Mouse (Mus musculus): Measurements from ENCODE around the gene Wdhd1.
A peak's percentile ranks its signal among the peaks of the same experiment; 100 is the strongest.

The Wdhd1 gene

DNA sequence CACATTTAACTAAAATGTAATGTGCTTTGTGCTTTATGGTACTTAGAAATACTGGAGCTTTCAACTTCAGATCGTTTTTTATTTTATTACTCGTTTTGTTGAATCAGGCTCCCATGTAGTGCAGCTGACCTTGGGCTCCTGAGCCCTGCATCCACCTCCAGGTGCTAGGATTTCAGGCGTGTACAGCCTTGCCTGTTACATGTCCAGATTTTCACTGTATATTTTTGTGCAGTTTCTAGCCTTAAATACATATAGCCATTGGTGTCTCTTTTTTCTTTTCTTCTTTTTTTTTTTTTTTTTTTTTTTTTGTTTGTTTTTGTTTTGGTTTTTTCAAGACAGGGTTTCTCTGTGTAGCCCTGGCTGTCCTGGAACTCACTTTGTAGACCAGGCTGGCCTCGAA lies 4.9 kb upstream of the Wdhd1 start:
- DNase-seq (ENCODE audit: low spot score in 2 of 2): no peak

DNA sequence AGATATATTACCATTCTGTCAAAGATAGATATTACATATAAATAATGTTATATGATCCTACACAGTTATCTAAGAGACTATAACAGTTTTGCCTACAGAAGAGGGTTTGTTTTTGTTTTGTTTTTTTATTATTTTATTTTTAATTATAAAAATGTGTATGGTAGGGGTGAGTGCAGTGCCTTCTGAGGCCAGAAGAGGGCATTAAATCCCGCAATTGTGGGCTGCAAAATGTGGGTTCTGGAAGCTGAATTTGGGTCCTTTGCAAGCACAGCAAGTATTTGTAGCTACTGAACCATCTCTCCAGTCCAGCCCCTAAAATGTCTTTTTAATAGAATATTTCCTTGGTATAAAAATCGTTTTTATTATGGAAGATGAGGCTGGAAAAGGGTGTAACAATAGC lies 2.4 kb upstream of the Wdhd1 start:
- no peak for DNase-seq (ENCODE audit: low spot score in 2 of 2)

DNA sequence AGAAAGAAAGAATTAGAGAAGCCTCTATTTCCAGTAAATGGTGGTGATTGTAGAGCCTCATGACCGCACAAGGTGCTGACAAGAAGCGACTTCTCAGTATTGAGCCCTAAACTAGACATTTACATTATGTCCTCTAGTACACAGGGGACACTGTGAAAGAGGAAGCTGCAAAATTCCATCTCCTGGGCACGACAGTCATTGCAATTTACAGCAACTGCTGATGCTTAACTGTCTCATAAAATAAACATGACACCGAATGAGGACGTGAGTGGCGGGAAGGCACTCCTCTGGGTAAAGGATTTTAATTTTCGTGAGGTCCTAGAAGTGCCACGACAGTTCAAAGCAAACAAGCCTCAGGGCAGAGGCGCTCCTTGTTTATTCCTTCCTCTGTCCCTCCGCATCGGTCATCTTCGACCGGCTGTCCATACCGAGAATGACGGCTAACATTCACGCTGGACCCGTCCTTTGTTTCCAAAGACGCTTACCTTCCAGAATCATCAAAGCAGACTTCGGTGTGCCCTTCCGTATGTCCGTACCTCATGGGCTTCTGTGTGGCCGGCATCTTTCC lies 537 bp downstream of the Wdhd1 start:
- DNase-seq (ENCODE audit: low spot score in 2 of 2): no peak

DNA sequence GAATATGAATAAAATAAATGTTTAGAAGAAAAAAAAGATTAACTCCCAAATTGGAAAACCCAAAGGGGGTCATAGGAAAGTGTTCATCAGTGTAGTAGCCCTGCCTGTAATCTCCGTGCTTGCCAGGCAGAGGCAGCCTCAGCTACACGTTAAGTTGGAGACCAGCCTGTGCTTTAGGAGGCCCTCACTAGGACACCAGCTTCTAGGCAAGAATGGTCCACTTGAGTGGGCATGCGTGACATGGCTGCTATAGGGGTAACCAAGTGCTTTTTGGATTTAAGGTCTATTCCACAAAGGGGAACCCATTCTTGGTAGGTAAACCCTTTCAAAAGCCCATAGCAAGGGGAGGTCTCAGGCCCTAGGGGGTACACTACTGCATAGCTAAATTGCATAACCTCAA lies 1.2 kb downstream of the Wdhd1 start:
- no peak for DNase-seq (ENCODE audit: low spot score in 2 of 2)

DNA sequence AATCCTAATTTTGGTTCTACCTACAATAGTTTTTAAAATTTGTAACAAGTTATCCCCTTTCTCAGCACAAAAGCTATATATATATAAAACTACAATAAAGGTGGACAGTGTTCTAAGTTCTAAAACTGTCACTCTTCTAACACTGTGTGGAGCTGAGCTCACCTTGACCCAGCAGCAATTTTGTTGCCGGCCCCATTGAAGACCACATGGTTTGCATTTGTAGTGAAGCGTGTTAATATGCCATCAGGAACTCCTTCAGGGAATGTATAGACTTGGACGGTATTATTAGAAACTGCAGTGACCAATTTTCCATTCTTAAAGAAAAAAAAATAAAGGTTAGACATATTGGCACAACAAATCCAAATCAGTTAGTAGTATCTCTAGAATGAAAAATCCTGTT lies 2.9 kb downstream of the Wdhd1 start:
- no peak for DNase-seq (ENCODE audit: low spot score in 2 of 2)

DNA sequence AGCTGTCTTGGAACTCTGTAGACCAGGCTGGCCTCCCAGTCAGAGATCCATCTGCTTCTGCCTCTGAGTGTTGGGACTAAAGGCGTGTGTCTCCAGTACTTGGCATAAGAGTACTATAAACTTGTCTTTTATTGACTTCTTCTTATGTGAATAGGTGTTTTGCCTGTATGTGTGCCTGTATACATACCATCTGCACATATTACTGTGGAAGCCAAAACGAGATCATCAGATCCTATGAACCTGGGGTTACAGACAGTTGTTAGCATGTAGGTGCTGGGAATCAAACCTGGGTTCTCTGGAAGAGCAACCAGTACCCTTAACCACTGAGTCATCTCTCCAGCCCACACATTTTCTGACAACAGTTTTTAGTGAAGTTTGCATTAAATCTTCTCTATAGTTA lies 7.0 kb downstream of the Wdhd1 start:
- no peak for DNase-seq (ENCODE audit: low spot score in 2 of 2)

DNA sequence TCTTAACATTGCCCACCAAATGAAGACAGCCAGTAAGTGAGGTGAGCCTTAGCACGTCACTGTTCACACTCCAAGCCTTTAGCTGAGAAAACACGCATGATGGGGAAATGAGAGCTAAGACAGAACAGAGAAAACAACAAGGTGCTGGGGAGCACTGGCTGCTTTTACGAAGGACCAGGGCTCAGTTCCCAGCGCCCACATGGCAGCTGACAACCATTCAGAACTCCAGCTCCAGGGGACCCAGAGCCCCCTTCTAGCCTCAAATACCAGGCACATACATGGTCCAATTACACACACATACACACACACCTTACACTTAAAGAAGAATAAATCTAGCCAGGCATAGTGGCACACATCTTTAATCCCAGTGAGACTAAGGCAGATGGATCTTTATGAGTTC lies 7.6 kb downstream of the Wdhd1 start:
- no peak for DNase-seq (ENCODE audit: low spot score in 2 of 2)

DNA sequence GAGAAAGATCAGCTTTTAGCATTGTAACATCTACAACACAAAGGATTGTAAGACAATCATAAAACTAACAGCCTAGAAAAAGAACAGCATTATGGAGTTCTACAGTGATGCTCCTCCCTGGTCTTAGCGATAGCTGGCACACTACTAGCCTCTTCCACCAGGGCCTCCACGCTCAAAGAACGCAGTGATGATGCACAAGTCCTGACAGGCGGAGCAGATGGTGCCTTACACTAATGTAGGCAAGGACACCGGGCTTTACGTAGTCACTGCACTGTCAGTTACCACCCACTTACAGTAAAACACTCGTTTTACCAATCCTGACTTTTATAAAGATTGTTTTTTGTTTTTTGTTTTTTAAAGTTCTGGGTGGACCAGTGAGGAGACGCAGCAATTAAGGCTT lies 10.8 kb downstream of the Wdhd1 start:
- no peak for DNase-seq (ENCODE audit: low spot score in 2 of 2)

DNA sequence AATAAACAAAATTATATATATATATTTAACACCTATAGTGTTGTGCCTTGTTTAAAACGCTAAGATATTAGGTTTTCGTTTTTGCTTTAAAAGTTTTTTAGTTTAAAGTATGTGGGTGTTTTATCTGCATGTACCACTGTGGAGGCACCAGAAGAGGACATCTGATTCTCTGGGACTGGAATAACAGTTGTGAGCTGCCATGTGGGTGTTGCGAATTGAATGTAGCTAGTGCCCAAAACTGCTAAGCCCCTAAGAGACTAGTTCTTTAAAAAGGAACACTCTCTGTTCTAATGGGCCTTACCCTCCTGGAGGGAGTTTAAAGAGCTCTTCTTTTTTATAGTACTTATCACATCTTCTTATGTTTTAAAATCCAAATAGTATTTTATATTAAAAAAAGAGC lies 11.8 kb downstream of the Wdhd1 start:
- no peak for DNase-seq (ENCODE audit: low spot score in 2 of 2)

DNA sequence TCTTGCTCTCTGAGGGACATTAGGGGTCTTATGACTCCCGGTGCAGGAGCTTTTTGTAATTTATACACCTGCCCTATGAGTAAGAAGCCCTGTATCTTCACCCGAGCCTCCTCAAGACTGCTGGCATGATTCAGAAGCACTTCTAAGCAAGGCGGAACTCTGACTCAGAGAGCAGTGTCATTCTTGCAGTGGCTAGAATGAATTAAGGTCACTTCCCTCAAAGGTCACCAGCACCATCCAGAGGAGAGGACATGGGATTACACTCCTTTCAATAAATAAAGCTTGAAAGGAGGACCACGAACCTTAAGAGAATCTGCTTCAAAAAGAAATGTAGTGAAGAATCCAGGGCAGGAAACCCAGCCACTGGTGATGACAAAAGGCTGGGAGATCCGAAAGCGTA lies 26.8 kb downstream of the Wdhd1 start:
- no peak for DNase-seq (ENCODE audit: low spot score in 2 of 2)

DNA sequence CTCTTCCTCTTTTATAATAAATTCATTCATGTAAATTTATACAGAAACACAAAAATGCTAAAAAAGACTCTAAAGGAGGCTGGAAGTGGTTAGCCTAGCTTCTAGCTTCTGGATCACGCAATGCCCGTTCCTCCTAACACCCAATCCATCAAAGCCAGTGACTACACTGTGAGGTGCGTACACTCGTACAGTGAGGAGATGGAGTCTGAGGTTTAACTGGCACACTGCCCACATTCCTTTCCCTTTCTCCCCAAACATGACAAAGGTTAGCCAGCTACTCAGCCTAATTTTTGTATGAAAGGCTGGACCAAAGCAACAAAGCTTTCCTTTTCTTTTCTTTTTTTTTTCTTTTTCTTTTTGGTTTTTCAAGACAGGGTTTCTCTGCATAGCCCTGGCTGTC lies 33.9 kb downstream of the Wdhd1 start:
- DNase-seq (ENCODE audit: low spot score in 2 of 2): no peak

DNA sequence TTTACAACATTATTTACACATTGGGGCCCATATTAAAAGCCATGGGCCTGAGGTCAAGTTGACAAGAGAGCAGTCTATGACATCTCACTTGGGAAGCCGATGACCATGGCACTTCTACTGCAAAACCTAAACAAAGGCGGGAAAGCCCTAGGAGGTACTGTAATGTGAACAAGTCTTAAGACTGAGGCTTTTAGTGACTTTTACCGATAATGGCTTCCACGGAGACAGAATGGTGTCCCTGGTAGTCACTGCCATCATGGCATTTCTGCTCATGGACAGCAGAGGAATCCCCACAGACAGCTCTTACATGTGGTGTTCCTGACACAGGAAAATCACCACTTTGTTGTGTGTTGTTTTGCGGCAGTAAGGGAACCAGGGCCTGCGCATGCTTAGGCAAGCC lies 35.6 kb downstream of the Wdhd1 start:
- no peak for DNase-seq (ENCODE audit: low spot score in 2 of 2)

DNA sequence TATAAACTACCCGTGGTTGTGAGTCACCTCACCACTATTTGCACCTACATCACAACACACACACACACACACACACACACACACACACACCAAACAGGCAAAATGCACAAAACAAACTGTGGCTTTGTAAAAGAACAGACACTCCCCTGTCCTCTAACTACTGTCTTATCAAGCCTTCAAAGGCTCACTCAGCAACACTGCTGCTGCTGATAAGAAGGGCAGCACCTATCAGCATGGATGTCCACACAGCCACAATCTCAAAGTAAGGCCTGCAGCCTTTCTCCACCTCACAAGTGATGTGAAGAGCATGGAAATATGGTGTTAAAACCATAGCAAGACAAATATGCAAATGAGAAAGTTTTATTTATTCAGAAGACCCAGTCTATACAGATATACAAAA lies 36.1 kb downstream of the Wdhd1 start:
- DNase-seq (ENCODE audit: low spot score in 2 of 2): peak in 1 of 2 experiments; percentile 26

DNA sequence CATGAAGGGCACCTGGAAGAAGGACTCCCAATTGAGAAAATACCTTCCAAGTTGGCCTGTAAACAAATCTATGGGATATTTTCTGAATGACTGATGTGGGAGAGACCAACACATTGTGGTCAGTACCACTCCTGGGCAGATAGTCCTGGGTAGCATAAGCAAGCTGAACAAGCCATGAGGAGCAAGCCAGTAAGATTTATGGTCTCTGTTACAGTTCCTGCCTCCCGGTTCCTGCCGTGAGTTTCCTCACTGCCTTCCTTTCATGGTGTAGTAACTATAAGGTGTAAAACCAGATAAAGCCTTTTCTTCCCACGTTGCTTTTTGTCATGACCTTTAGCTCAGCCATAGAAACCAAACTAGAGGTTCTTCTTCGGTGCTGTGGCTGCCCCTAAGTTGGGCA lies 39.4 kb downstream of the Wdhd1 start:
- no peak for DNase-seq (ENCODE audit: low spot score in 2 of 2)

DNA sequence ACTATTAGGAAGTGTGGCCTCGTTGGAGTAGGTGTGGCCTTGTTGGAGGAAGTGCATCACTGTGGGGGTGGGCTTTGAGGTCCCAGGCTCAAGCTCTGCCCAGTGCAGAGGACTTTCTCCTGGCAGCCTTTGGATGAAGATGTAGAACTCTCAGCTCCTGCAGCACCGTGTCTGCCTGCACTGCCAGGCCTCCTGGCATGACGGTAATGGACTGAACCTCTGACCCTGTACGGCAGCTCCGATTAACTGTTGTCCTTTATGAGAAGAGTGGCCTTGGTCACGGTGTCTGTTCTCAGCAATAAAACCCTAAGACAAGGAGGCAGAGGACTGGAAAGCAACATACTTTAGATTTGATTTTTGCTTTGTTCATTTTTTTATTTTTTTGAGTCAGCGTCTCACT lies 40.2 kb downstream of the Wdhd1 start:
- DNase-seq (ENCODE audit: low spot score in 2 of 2): no peak

DNA sequence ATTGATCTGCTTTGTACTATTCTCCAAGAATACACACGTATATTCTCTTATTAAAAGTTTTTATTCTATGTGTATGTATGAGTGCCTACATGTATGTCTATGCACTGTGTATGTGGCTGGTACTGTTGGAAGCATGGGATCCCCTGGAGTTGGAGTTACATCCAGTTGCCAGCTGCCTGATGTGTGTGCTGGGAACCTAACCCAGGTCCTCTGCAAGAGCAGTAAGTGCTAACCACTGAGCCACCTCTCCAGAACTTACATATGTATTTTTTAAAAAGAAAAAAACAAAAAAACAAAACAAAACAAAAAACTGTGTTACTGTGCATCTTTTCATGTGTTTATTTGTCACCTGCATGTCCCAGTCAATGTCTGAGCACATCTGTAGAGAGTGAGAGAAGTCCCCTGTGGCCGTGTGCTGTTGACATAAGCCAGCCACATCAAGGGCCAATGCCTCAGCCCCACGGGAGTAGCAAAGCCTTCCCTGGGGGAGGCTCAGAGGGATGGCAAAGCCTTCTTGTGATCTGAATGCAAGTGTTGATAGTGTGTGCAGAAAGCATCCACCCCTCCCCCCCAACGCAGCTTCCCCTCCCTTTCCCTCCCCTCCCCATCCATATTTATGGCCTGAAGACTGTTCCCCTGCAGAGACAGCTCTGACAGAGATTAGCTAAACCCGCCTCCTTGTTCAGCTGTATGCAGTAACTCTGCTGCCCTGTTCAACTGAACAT lies 42.0 kb downstream of the Wdhd1 start:
- DNase-seq (ENCODE audit: low spot score in 2 of 2): no peak

DNA sequence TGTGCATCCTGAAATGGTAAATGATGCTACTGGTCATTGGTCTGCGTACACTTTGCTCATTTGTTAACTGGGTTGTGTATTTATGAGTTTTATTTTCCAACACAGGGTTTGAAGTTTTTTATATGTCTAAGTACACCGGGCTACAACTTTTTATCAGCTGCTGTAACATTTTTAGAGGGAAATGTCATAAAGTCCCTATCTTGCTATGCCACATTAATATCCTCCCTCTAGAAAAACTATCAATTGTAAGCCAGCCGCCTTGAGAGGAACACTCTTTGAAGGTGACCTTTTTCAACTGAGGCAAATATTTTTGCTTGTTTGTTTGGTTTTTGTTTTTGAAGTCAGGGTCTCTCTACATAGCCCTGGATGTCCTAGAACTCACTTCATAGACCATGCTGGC lies 42.6 kb downstream of the Wdhd1 start:
- no peak for DNase-seq (ENCODE audit: low spot score in 2 of 2)

DNA sequence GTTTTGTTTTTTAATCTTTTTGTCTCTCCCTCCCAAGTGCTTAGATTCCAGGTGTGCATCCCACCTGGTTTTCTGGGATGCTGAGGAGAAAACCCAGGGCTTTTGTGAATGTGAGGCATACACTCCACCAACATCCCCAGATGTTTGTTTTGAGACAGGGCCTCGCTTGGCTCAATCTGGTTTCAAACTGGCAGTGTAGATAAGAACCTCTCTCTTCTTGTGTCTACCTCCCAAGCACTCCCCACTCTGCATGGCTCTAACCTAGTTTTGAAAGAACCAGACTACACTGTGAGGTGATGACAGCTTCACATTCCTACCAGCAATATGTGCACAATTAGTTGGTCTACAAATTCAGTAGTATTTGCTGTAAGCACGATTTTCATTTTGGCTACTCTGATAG lies 43.1 kb downstream of the Wdhd1 start:
- no peak for DNase-seq (ENCODE audit: low spot score in 2 of 2)

DNA sequence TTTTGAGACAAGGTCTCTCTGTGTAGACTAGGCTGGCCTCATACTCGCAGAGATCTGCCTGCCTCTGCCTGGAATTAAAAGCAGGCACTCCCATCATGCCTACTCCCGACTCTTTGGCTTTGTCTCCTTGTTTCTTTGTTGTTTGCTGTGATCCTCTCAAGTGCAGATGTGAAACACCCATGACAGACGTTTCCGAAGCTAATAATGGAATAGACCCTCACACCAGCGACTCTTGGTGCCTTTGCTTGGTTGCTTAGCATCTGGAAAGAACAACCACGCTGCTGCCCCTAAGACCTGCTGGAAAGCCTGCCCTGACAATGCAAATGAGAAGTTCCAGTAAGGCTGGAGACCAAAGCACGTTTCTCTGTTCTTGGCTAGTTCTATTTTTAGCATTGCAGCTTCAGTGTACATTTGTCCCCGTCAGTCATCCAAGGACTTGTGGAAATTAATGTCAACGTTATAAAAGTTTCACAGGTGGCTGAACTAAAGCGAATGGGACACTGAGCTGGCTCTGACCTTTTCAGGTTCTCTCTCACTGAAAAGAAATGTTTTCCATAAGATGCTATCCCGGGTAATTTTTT lies 46.8 kb downstream of the Wdhd1 start:
- no peak for DNase-seq (ENCODE audit: low spot score in 2 of 2)

DNA sequence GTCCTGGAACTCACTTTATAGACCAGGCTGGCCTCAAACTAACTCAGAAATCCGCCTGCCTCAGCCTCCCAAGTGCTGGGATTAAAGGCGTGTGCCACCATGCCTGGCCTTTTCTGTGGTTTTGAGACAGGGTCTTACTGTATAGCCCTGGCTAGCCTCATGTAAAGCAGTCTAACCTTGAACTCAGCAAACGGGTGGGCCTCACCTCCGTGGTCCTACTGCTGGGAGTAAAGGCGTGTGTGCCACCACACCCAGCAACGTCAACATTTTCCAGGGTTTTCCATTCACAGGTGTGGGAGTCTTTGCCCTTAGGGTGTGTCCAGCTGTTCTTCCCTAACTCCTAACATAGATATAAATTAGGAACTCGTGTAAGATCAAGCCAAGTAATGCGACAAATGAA lies 50.7 kb downstream of the Wdhd1 start:
- no peak for DNase-seq (ENCODE audit: low spot score in 2 of 2)

DNA sequence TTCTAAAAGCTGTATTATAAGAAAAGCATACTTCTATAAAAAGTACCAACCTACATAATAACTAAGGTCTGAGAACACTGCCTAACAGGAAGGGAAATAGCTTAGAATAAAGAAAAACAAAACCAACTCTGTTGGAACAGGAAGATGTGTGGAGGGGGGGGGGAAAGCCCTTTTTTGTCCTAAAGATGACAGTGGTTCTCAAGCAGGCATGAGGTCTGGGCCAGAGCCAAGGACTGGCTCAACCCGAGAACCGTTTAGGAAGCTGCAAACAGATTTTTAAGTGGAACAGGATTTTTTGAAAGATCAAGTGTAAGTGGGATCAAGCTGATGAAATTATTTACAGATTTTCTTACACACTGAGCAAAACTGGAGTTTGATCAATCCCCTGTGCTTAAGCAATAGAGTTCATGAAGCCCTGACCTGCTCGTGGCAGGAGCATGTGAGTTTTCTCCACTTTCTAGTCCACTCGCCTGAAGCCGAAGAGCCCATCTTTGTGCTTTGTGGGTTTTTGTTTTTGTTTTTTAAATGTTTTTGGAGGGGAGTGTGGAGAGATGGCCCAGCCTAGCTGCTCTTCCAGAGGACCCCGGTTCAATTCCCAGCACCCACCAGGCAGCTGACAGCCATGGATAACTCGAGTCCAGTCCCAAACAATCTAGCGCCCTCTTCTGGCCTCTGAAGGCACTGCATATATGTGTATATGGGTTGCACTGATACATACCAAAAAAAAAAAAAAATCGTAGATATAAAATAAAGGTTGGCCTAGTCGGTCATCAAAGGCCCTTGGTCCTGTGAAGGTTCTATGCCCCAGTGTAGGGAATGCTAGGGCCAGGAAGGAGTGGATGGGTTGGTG lies 52.0 kb downstream of the Wdhd1 start:
- DNase-seq (ENCODE audit: low spot score in 2 of 2): no peak

DNA sequence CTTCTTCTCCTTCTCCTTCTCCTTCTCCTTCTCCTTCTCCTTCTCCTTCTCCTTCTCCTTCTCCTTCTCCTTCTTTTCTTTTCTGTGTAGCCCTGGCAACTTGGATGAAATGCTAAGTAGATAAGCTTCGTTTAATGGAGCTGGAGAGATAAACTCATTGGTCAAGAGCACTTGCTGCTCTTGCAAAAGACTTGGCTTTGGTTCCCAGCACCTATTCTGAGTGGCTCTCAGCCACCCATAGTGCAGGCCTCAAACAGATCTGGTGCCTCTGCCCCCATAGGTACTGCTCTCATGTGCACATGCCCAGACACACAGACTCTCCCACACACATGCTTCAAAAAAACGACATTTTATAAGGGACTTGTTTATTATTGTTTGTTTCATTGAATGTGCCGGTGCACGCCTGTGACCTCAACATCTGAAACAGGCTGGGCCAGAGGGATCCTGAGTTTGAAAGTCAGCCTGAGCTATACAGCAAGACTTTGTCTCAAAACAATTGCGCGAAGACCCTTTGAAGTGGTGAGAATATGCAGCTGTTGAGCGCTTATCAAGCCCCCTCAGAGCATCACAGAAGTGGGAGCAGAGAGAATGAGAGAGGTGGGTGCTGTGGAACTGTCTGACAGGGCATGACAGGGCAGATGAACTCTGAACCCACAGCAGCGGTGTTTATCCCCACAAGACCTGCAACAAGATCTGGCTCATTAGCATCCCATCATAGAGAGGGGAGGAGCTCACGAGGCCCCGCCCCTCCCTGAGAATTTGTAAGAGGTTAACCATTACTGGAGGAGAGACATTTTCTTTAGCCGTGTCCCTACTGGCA lies 53.8 kb downstream of the Wdhd1 start:
- no peak for DNase-seq (ENCODE audit: low spot score in 2 of 2)
